Mouse (Mus musculus): Measurements from ENCODE around the gene Peli1. TPM values are rescaled to one million over a fixed set of nuclear protein-coding genes. Genes with fewer than 3 reads are reported as not detected.

The Peli1 gene
- polyA plus RNA-seq, 1 experiment from 2014 or later = 121 TPM

DNA sequence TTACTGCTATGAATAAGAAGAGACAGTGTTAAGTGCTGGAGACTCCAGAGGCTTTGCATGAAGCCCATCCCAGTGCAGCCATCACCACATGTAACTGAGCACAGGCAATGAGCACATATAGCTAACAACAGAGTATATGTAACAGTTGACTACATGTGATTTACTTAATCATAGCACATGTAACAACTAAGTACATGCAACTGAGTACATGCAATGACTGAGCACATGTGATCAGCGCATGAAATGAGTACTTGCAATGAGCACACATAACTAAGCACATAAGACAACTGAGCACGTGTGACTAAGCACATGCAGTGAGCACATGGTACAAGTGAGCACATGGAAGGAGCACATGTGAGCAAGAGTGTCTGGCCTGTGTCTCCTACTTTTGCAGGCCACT is 29.0 kb upstream of the Peli1 start:
- Histone ChIP-seq H3K27ac (replicated peaks) (no peak overlapping the region), H3K9me3 (no peaks in the 10 kb centered on the region), H3K9ac (replicated peaks) (no peak overlapping the region), H3K4me1 (no peaks in the 10 kb centered on the region), H3K27me3 (no peaks in the 10 kb centered on the region), H3K36me3 (no peaks in the 10 kb centered on the region), H3K4me2 (replicated peaks) (no peak overlapping the region), H3K4me3 (no peak overlapping the region)
- 90% methylated on average over 2 of the region's 2 CpGs for WGBS
- no peak for ATAC-seq (replicated peaks)

DNA sequence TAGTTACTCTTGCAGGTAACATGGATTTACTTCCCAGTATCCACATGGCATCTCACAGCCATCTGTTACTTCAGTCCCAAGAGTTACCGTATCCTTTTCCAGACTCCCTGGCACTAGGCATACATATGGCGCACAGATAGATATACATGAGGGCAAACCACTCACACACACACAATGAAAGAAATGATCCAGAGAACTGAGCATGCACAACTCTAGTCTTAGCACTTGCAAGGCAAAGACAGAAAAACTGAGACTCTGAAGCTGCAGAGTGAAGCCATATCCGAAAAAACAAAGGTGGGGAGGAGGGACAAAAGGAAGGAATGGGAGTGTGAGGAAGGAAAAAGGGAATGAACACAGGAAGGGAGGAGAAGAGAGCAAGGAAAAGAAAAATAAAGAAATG is 27.8 kb upstream of the Peli1 start:
- 83% methylated on average over 3 of the region's 3 CpGs for WGBS
- H3K4me3 ChIP-seq = no peak overlapping the region
- H3K36me3 ChIP-seq = no peaks in the 10 kb centered on the region

DNA sequence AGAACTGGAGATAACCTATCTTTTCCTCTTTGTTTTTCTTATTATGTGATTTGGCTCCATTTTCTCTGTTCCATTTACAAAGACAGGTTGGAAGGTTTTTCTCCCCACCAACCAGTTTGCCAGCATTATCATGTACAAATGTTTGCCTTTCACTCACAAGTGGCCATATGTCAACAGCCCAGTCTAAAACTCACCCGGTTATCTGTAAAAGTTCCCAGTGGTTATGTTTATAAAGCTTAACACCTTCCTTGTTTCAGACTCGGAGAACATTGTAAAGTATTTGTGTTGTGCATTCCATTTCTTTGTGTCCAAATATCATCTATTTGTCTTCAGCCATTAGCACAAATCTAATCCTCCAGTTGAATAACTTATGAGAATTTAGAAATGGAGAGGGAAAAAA is 11.7 kb upstream of the Peli1 start:
- Histone ChIP-seq H3K27ac (replicated peaks) (no peak overlapping the region), H3K36me3 (no peaks in the 10 kb centered on the region), H3K9ac (replicated peaks) (no peak overlapping the region), H3K4me1 (no peaks in the 10 kb centered on the region), H3K4me3 (no peak overlapping the region), H3K9me3 (no peaks in the 10 kb centered on the region), H3K27me3 (no peaks in the 10 kb centered on the region), H3K4me2 (replicated peaks) (no peak overlapping the region)
- ATAC-seq (replicated peaks) = no peak
- 78% methylated on average over 2 of the region's 2 CpGs for WGBS

More for the DNA sequence above, 27.8 kb upstream of the Peli1 start:
- no peaks in the 10 kb centered on the region for H3K27me3 ChIP-seq
- no peak overlapping the region for H3K27ac ChIP-seq (replicated peaks)
- no peaks in the 10 kb centered on the region for H3K9me3 ChIP-seq
- no peak overlapping the region for H3K4me2 ChIP-seq (replicated peaks)
- ATAC-seq (replicated peaks) = no peak
- no peak overlapping the region for H3K9ac ChIP-seq (replicated peaks)
- no peaks in the 10 kb centered on the region for H3K4me1 ChIP-seq

DNA sequence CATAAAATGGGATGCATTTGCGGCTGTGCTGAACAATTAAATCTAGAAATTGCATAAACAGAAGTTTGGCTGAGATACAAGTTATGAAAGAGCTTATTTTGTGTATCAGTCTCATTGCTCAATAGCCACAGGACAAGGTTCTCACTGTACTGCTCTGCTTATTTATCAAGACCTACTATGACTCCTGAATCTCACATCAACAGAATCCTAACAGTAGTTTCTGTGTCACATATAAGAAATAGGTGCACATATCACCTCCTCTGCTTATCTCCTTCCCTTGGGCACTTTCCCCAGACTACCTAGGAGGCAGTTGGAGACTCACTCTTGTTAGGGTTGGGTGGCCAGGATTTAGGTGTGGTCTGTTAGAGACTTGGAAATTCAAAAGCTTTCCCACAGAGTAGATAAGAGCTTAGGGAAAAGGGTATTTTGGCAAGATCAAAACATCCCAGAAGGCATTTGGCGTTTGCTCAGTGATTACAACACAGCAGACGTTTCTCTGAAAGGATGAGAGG is 11.2 kb upstream of the Peli1 start:
- Histone ChIP-seq H3K4me1 (no peaks in the 10 kb centered on the region), H3K36me3 (no peaks in the 10 kb centered on the region), H3K9ac (replicated peaks) (no peak overlapping the region), H3K9me3 (no peaks in the 10 kb centered on the region), H3K4me2 (replicated peaks) (no peak overlapping the region), H3K4me3 (no peak overlapping the region), H3K27ac (replicated peaks) (no peak overlapping the region), H3K27me3 (no peaks in the 10 kb centered on the region)
- no peak for ATAC-seq (replicated peaks)
- WGBS = 53% methylated on average over 3 of the region's 3 CpGs

DNA sequence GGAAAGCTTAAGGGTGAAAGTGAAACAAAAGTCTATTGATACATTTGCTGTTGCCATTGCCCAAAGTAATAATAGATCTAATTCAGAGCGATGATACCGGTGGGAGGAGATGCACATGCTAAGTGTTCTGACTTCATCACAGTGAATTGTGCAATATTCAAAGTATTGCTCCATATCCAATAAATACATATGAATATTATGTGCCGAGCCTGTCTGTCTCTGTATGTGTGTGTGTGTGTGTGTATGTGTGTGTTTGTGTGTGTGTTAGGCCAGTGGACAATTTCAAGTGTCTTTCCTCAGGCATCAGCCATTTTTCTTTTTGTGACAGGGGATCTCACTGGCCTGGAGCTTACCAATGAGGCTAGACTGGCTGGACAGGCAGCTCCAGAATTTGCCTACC is 9.9 kb upstream of the Peli1 start:
- no peak for ATAC-seq (replicated peaks)
- H3K9me3 ChIP-seq = no peaks in the 10 kb centered on the region
- 90% methylated on average over 3 of the region's 3 CpGs for WGBS

DNA sequence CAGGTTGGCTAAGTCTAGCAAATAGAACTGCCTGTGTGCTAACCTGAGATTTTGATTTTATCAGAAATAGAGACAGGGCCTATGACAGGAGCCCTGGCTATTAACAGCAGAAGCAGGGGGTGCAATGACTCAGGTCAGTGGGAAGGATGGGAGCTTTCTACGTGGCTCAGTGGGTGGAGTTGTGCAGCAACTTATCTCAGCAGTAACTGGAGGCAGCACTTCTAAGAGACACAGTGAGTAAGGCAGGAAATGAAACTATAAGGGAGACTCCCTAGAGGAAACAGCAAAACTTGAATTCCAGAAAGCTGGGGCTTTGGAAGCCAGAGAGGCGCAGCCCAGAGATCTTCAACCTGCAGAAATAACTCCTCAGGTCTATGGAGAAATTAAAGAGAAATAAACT is 8.4 kb upstream of the Peli1 start:
- Histone ChIP-seq H3K27me3 (no peaks in the 10 kb centered on the region), H3K9me3 (no peaks in the 10 kb centered on the region), H3K36me3 (no peaks in the 10 kb centered on the region), H3K9ac (replicated peaks) (no peak overlapping the region), H3K4me1 (no peaks in the 10 kb centered on the region), H3K4me3 (no peak overlapping the region), H3K27ac (replicated peaks) (no peak overlapping the region), H3K4me2 (replicated peaks) (no peak overlapping the region)
- ATAC-seq (replicated peaks) = no peak
- 71% methylated on average over 2 of the region's 2 CpGs for WGBS

More for the DNA sequence above, 9.9 kb upstream of the Peli1 start:
- H3K36me3 ChIP-seq = no peaks in the 10 kb centered on the region
- no peak overlapping the region for H3K4me3 ChIP-seq
- no peaks in the 10 kb centered on the region for H3K4me1 ChIP-seq
- no peak overlapping the region for H3K9ac ChIP-seq (replicated peaks)
- H3K4me2 ChIP-seq (replicated peaks) = no peak overlapping the region
- no peak overlapping the region for H3K27ac ChIP-seq (replicated peaks)
- H3K27me3 ChIP-seq = no peaks in the 10 kb centered on the region

DNA sequence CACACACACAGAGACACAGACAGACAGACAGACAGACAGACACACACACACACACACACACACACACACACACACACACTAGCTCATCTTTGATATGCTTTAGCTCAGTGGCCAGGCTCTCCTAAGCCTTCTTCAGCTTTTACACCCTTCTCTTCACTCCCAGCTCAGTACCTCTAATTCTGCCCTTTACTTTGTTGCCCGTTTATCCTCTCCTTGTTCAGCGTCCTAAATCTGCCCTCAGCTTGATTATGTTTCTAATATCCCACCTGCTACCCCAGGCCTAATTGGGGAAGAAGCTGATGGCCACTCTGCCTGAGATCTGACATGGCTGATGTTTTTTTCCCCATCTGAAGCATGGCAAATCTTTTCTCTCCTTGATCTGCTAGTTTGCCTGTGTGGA is 2.7 kb upstream of the Peli1 start:
- peaks cover 6% of the 10 kb centered on the region for H3K4me1 ChIP-seq
- H3K36me3 ChIP-seq = no peaks in the 10 kb centered on the region
- H3K27me3 ChIP-seq = no peaks in the 10 kb centered on the region
- no peak overlapping the region for H3K4me2 ChIP-seq (replicated peaks)
- no peaks in the 10 kb centered on the region for H3K9me3 ChIP-seq
- 39% methylated on average over 2 of the region's 2 CpGs for WGBS
- no peak for ATAC-seq (replicated peaks)
- no peak overlapping the region for H3K27ac ChIP-seq (replicated peaks)
- H3K9ac ChIP-seq (replicated peaks) = no peak overlapping the region
- no peak overlapping the region for H3K4me3 ChIP-seq

DNA sequence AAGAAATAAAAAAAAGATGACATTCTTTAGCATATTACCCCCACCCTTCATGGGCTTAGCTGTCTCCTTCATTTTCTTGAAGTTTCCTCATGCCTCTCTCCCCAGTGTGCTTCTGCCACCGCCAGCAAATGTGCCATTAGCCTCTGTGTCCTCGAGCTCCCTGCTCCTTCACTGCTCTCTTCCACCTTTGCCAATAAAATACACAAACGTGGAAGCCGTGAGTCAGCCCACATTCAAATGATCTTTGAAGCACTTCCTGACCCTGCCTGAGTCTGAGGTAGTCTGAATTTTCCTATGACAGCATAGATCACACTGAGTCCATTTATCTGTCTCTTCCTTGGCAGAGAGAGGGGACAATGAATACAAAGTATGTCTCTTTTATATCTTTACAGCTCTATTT is 1.5 kb upstream of the Peli1 start:
- H3K4me1 ChIP-seq = peaks cover 17% of the 10 kb centered on the region
- no peaks in the 10 kb centered on the region for H3K36me3 ChIP-seq
- H3K4me3 ChIP-seq = no peak overlapping the region
- H3K4me2 ChIP-seq (replicated peaks) = no peak overlapping the region
- no peak overlapping the region for H3K27ac ChIP-seq (replicated peaks)
- no peak overlapping the region for H3K9ac ChIP-seq (replicated peaks)
- H3K27me3 ChIP-seq = no peaks in the 10 kb centered on the region
- no peak for ATAC-seq (replicated peaks)
- no peaks in the 10 kb centered on the region for H3K9me3 ChIP-seq
- 69% methylated on average over 4 of the region's 4 CpGs for WGBS

DNA sequence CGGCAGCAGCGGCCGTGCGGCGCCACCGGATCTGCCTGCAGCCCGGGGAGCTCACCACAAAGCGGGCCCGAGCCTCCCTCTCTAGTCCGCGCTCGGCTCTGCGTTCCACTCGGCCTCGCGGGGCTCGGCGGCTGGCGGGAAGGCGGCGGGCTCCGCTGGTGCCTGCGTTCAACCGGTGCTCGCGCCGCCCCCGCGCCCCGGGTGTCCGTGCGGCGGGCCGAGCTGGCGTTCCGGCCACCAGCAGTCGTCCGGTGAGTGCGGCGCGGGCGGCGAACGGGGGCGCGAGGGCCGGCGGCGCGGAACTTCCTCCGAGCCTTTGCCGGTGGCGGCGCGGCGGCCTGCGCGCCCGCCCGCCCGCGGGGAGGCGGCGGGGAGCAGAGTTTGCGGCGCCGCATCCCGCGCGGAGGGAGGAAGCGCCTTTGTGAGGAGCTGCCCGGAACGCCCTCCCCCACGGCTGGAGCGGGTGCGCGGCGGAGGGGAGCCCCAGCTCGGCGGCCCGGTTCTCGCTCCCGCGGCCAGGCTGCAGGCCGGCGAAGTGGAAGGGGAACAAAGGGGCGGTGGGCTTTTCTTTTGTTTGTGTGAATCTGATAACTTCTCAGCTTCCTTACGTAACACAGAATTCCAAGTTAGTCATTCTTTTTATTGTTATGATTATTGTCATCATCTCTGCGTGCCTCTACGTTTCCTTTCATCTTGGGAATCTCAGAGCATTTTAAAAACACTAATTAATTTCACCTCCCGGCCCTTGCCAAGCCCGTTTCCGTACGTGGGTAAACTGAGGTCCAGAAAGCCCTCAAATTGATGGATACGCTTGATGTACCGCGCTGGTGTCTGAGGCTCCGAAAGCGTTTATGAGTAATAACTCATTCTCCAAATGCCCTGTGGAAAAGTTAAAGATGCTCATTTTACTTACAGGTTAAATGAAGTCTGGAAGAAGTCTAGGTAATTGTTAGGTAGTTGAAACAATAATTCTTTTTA is 626 bp downstream of the Peli1 start:
- H3K9me3 ChIP-seq = no peaks in the 10 kb centered on the region
- peaks cover 20% of the 10 kb centered on the region for H3K4me1 ChIP-seq
- H3K9ac ChIP-seq (replicated peaks) = peak overlapping the region; percentile 95
- H3K27me3 ChIP-seq = no peaks in the 10 kb centered on the region
- peak overlapping the region; percentile 100 for H3K27ac ChIP-seq (replicated peaks)
- peak; percentile 77 for ATAC-seq (replicated peaks)
- WGBS = under 1% methylated on average over 83 of the region's 99 CpGs
- peak overlapping the region; percentile 67 for H3K4me2 ChIP-seq (replicated peaks)
- no peaks in the 10 kb centered on the region for H3K36me3 ChIP-seq
- peak overlapping the region; percentile 86 for H3K4me3 ChIP-seq

DNA sequence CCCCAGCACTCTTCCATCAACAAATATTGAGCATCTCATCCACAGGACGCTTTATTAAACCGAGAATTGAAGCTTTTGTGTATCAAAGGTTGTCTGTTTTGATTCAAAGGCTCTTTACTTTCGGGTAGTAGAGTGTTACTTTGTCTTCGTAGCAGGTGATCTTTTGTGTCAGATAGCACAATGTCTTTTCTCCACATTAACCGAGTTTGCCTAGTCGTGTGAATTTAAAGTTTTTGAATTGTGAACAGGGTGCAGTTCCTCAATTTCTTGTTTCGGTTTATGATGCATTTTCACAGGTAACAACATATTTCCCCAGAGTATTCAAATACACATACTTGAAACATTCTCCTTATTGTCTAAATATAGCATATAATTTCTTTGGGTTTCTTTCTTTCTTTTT is 1.5 kb downstream of the Peli1 start:
- H3K4me1 ChIP-seq = peaks cover 20% of the 10 kb centered on the region
- H3K4me3 ChIP-seq = peak overlapping the region; percentile 86
- H3K27ac ChIP-seq (replicated peaks) = no peak overlapping the region
- WGBS = 3% methylated on average over 7 of the region's 7 CpGs
- H3K9ac ChIP-seq (replicated peaks) = peak overlapping the region; percentile 95
- no peak for ATAC-seq (replicated peaks)
- no peaks in the 10 kb centered on the region for H3K9me3 ChIP-seq
- H3K27me3 ChIP-seq = no peaks in the 10 kb centered on the region
- H3K36me3 ChIP-seq = no peaks in the 10 kb centered on the region
- peak overlapping the region; percentile 67 for H3K4me2 ChIP-seq (replicated peaks)

DNA sequence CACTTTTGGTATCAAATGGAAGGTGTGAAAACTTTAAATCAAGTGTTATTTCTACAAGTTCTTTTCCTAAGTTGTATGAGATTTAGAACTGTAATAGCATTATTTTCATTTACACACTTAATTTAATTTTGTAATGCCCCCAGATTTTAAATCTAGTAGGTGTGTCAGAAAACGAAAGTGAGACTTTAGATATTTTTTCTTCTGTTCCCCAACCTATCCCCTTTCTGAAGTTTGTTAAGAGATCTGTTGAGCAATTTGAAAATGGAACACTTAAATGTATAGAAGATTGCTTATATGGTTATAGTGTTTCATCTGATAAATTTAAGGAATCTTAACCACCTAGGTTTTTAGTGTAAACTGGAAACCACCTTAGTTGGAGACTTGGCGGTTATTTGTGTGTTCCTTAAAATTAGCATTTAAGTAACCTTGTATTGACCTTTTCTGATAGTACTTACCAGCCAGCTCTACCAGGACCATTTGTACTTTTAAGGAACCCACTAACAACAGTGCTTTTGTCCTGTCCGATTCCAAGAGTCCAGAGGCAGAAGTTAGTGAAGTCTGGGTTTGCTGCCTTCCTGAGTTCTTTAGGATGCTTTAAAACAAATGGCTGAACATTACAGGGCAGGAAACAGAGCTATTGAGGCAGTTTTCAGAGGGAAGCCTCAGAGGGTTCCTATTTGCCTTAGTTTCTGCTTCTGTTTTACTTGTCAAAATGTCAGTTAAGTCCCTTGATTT is 2.2 kb downstream of the Peli1 start:
- no peak for ATAC-seq (replicated peaks)
- H3K4me3 ChIP-seq = peak overlapping the region; percentile 28
- no peak overlapping the region for H3K27ac ChIP-seq (replicated peaks)
- peaks cover 20% of the 10 kb centered on the region for H3K4me1 ChIP-seq
- H3K4me2 ChIP-seq (replicated peaks) = peak overlapping the region; percentile 50
- WGBS = 36% methylated on average over 3 of the region's 3 CpGs
- H3K9me3 ChIP-seq = no peaks in the 10 kb centered on the region
- no peaks in the 10 kb centered on the region for H3K27me3 ChIP-seq
- peak overlapping the region; percentile 4; the same call in 1 of the 2 replicates for H3K9ac ChIP-seq (replicated peaks)
- H3K36me3 ChIP-seq = no peaks in the 10 kb centered on the region

DNA sequence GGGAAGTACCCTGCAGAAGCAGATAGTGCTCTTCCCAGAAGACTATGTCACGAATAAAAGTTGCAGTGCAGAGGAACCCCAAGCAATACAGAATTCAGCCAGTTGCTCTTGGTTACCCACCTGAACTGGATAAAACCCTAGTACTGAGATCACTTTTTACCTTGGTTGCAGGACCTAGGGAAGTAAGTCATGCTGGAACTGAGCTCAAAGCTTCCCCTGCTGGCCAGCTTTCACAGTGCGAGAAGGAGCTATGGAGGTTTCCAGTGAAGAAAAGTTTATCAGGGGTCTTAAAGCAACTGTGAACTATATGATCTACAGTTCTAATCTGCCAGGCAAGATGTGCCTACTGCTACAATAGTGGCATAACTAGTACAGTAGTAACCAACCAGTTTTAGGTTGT is 5.5 kb downstream of the Peli1 start:
- peaks cover 25% of the 10 kb centered on the region for H3K4me1 ChIP-seq
- no peak overlapping the region for H3K4me3 ChIP-seq
- no peak overlapping the region for H3K27ac ChIP-seq (replicated peaks)
- WGBS = 97% methylated on average over 2 of the region's 2 CpGs
- H3K27me3 ChIP-seq = no peaks in the 10 kb centered on the region
- H3K36me3 ChIP-seq = no peaks in the 10 kb centered on the region
- no peaks in the 10 kb centered on the region for H3K9me3 ChIP-seq
- no peak overlapping the region for H3K9ac ChIP-seq (replicated peaks)
- ATAC-seq (replicated peaks) = no peak
- no peak overlapping the region for H3K4me2 ChIP-seq (replicated peaks)

Measured in forebrain, embryonic 15.5 days (tissue).